Mouse (Mus musculus) lung, embryonic 16.5 days (tissue): Measurements from ENCODE around the gene Slc4a1ap. TPM values are rescaled to one million over a fixed set of nuclear protein-coding genes. Genes with fewer than 3 reads are reported as not detected.

Experiments
- ATAC-seq: fragments of 200-750 bp; cut with Nextera tagmentation; 2 replicates; pipeline ENCODE4 v1.8.0; 2017; ENCODE audit warnings: low read depth, mild to moderate bottlenecking, moderate library complexity
- H3K27ac ChIP-seq: fragments of 300-500 bp; sonication (generic); 2 replicates; pipeline ENCODE4 v1.5.1; 2014; ENCODE audit warnings: mild to moderate bottlenecking, control low read depth, low read length
- H3K27me3 ChIP-seq: fragments of 300-500 bp; sonication (generic); 2 replicates; pipeline ENCODE4 v1.6.1; 2014; ENCODE audit warnings: low read depth, low read length, mixed read lengths; ENCODE audit not compliant: control insufficient read depth, insufficient read depth
- H3K36me3 ChIP-seq: fragments of 300-500 bp; sonication (generic); 2 replicates; pipeline ENCODE4 v1.6.1; 2014; ENCODE audit warnings: low read length; ENCODE audit not compliant: control insufficient read depth, insufficient read depth
- H3K4me1 ChIP-seq: fragments of 300-500 bp; sonication (generic); replicated peaks from 2 replicates; pipeline ENCODE4 v1.6.1; 2014; ENCODE audit warnings: low read length, mixed read lengths; ENCODE audit not compliant: control insufficient read depth, insufficient read depth
- H3K4me2 ChIP-seq: fragments of 300-500 bp; sonication (generic); 2 replicates; pipeline ENCODE4 v1.6.1; 2014; ENCODE audit warnings: low read depth, low read length, control low read depth
- H3K4me3 ChIP-seq: fragments of 300-500 bp; sonication (generic); 2 replicates; pipeline ENCODE4 v1.5.1; 2014; ENCODE audit warnings: mild to moderate bottlenecking, low read length, control low read depth
- H3K9ac ChIP-seq: fragments of 300-500 bp; sonication (generic); 2 replicates; pipeline ENCODE4 v1.6.1; 2014; ENCODE audit warnings: low read length, control low read depth
- H3K9me3 ChIP-seq: fragments of 300-500 bp; sonication (generic); 2 replicates; pipeline ENCODE4 v1.6.1; 2016; ENCODE audit warnings: low read length; ENCODE audit not compliant: control insufficient read depth
- WGBS: fragments of 180-500 bp; shearing (Covaris S2); extraction: QIAGEN DNeasy Blood & Tissue Kit; methylation state at CpG from one replicate; pipeline ENCODE4 v1.1.7; 2014; 5-methylcytosine and 5-hydroxymethylcytosine counted together
- polyA plus RNA-seq: library from polyadenylated mRNA; unstranded; fragments of >200 nt; fragmentation: Nextera tagmentation; extraction: Ambion mirVana; gene quantifications from 2 replicates; pipeline ENCODE4 v1.2.1, GENCODE M21; 2015

Slc4a1ap gene
- polyA plus RNA-seq, 1 experiment from 2014 or later: 27.2 TPM

GRCm38 (mm10) chr5:31563905-31564304 lies 37.1 kb downstream of the Slc4a1ap start:
- H3K9ac ChIP-seq: peak overlapping the region; percentile 43; the same call in 1 of the 2 replicates
- H3K36me3 ChIP-seq: peaks cover 3% of the 10 kb centered on the region; the same call in 1 of the 2 replicates
- no peak for ATAC-seq
- peak overlapping the region; percentile 42; the same call in 1 of the 2 replicates for H3K27ac ChIP-seq
- no peak overlapping the region for H3K4me3 ChIP-seq
- H3K4me2 ChIP-seq: no peak overlapping the region
- no peaks in the 10 kb centered on the region for H3K9me3 ChIP-seq
- 38% methylated on average over 7 of the region's 7 CpGs for WGBS
- H3K4me1 ChIP-seq: peaks cover 9% of the 10 kb centered on the region
- H3K27me3 ChIP-seq: no peaks in the 10 kb centered on the region

GRCm38 (mm10) chr5:31564976-31565375 lies 38.2 kb downstream of the Slc4a1ap start:
- 74% methylated on average over 4 of the region's 4 CpGs for WGBS
- H3K4me1 ChIP-seq: peaks cover 9% of the 10 kb centered on the region
- H3K4me3 ChIP-seq: no peak overlapping the region
- H3K9ac ChIP-seq: no peak overlapping the region
- H3K27me3 ChIP-seq: no peaks in the 10 kb centered on the region
- no peak overlapping the region for H3K4me2 ChIP-seq
- no peak for ATAC-seq
- H3K9me3 ChIP-seq: no peaks in the 10 kb centered on the region
- no peak overlapping the region for H3K27ac ChIP-seq
- H3K36me3 ChIP-seq: peaks cover 3% of the 10 kb centered on the region; the same call in 1 of the 2 replicates

- no peak overlapping the region for H3K4me2 ChIP-seq
- H3K36me3 ChIP-seq: no peaks in the 10 kb centered on the region
- WGBS: 88% methylated on average over 7 of the region's 7 CpGs
- H3K4me1 ChIP-seq: peaks cover 15% of the 10 kb centered on the region
- no peaks in the 10 kb centered on the region for H3K27me3 ChIP-seq
- no peak overlapping the region for H3K9ac ChIP-seq
- H3K27ac ChIP-seq: no peak overlapping the region
- H3K9me3 ChIP-seq: no peaks in the 10 kb centered on the region
- H3K4me3 ChIP-seq: no peak overlapping the region
- no peak for ATAC-seq
Observed at GRCm38 (mm10) chr5:31566026-31566425, 39.2 kb downstream of the Slc4a1ap start.

- Histone ChIP-seq H3K27me3 (no peaks in the 10 kb centered on the region), H3K4me2 (no peak overlapping the region), H3K4me3 (no peak overlapping the region), H3K9me3 (no peaks in the 10 kb centered on the region), H3K27ac (no peak overlapping the region), H3K36me3 (no peaks in the 10 kb centered on the region), H3K9ac (no peak overlapping the region), H3K4me1 (peaks cover 19% of the 10 kb centered on the region)
- ATAC-seq: no peak
- WGBS: 55% methylated on average over 3 of the region's 3 CpGs
Observed at GRCm38 (mm10) chr5:31566457-31566856, 39.7 kb downstream of the Slc4a1ap start.

- peaks cover 22% of the 10 kb centered on the region for H3K4me1 ChIP-seq
- H3K36me3 ChIP-seq: no peaks in the 10 kb centered on the region
- no peak overlapping the region for H3K9ac ChIP-seq
- no peaks in the 10 kb centered on the region for H3K9me3 ChIP-seq
- peak overlapping the region; percentile 23; the same call in 1 of the 2 replicates for H3K27ac ChIP-seq
- peak; percentile 34; the same call in 1 of the 2 replicates for ATAC-seq
- H3K4me3 ChIP-seq: no peak overlapping the region
- H3K27me3 ChIP-seq: no peaks in the 10 kb centered on the region
- H3K4me2 ChIP-seq: no peak overlapping the region
- 38% methylated on average over 5 of the region's 5 CpGs for WGBS
Observed at GRCm38 (mm10) chr5:31567951-31568657, 41.3 kb downstream of the Slc4a1ap start.

- H3K27ac ChIP-seq: peak overlapping the region; percentile 31
- H3K9me3 ChIP-seq: no peaks in the 10 kb centered on the region
- 17% methylated on average over 20 of the region's 20 CpGs for WGBS
- peak overlapping the region; percentile 19 for H3K4me3 ChIP-seq
- H3K4me1 ChIP-seq: peaks cover 18% of the 10 kb centered on the region
- peak; percentile 84 for ATAC-seq
- no peaks in the 10 kb centered on the region for H3K27me3 ChIP-seq
- no peaks in the 10 kb centered on the region for H3K36me3 ChIP-seq
- peak overlapping the region; percentile 55 for H3K9ac ChIP-seq
- peak overlapping the region; percentile 48 for H3K4me2 ChIP-seq
Observed at GRCm38 (mm10) chr5:31571023-31571608, 44.3 kb downstream of the Slc4a1ap start.

- H3K4me2 ChIP-seq: no peak overlapping the region
- no peak overlapping the region for H3K9ac ChIP-seq
- H3K4me1 ChIP-seq: peaks cover 13% of the 10 kb centered on the region
- no peak overlapping the region for H3K4me3 ChIP-seq
- no peak for ATAC-seq
- H3K27me3 ChIP-seq: no peaks in the 10 kb centered on the region
- WGBS: 83% methylated on average over 3 of the region's 3 CpGs
- no peaks in the 10 kb centered on the region for H3K36me3 ChIP-seq
- no peaks in the 10 kb centered on the region for H3K9me3 ChIP-seq
- H3K27ac ChIP-seq: no peak overlapping the region
Observed at GRCm38 (mm10) chr5:31573722-31574121, 46.9 kb downstream of the Slc4a1ap start.

GRCm38 (mm10) chr5:31576539-31576975 lies 49.8 kb downstream of the Slc4a1ap start:
- Histone ChIP-seq H3K9ac (no peak overlapping the region), H3K4me3 (no peak overlapping the region), H3K36me3 (no peaks in the 10 kb centered on the region), H3K4me2 (no peak overlapping the region), H3K27ac (no peak overlapping the region), H3K9me3 (no peaks in the 10 kb centered on the region), H3K4me1 (peaks cover 3% of the 10 kb centered on the region; the same call in 1 of the 2 replicates), H3K27me3 (no peaks in the 10 kb centered on the region)
- peak; percentile 38; the same call in 1 of the 2 replicates for ATAC-seq
- WGBS: 74% methylated on average over 7 of the region's 7 CpGs

- H3K27me3 ChIP-seq: no peaks in the 10 kb centered on the region
- ATAC-seq: no peak
- H3K4me2 ChIP-seq: no peak overlapping the region
- H3K4me1 ChIP-seq: no peaks in the 10 kb centered on the region
- no peak overlapping the region for H3K9ac ChIP-seq
- H3K27ac ChIP-seq: no peak overlapping the region
- H3K36me3 ChIP-seq: no peaks in the 10 kb centered on the region
- WGBS: 71% methylated on average over 6 of the region's 6 CpGs
- H3K4me3 ChIP-seq: no peak overlapping the region
- H3K9me3 ChIP-seq: peaks cover 3% of the 10 kb centered on the region; the same call in 1 of the 2 replicates
Observed at GRCm38 (mm10) chr5:31581263-31581662, 54.5 kb downstream of the Slc4a1ap start.
